Mouse (Mus musculus): Measurements from ENCODE around the gene Cyp17a1. TPM values are rescaled to one million over a fixed set of nuclear protein-coding genes. Genes with fewer than 3 reads are reported as not detected.

Gene Cyp17a1
- total RNA-seq, 2 experiments from 2014 or later = not detected

GRCm38 (mm10) chr19:46621236-46622183 is 51.5 kb downstream of the Cyp17a1 start:
- intact Hi-C loops (cut with DNase I) = no loop called here
- DNase-seq = no peak

GRCm38 (mm10) chr19:46620016-46620808 is 52.8 kb downstream of the Cyp17a1 start:
- intact Hi-C loops (cut with DNase I) = no loop called here
- DNase-seq = no peak

GRCm38 (mm10) chr19:46619518-46619917 is 53.5 kb downstream of the Cyp17a1 start:
- intact Hi-C loops (cut with DNase I) = no loop called here
- no peak for DNase-seq

GRCm38 (mm10) chr19:46619001-46619400 is 54.0 kb downstream of the Cyp17a1 start:
- peak; percentile 49 to 62 for DNase-seq
- intact Hi-C loops (cut with DNase I) = no loop called here

GRCm38 (mm10) chr19:46618322-46618721 is 54.6 kb downstream of the Cyp17a1 start:
- no peak for DNase-seq
- intact Hi-C loops (cut with DNase I) = no loop called here

GRCm38 (mm10) chr19:46617361-46617760 is 55.6 kb downstream of the Cyp17a1 start:
- intact Hi-C loops (cut with DNase I) = no loop called here

More at GRCm38 (mm10) chr19:46617361-46617760, 55.6 kb downstream of the Cyp17a1 start:
- DNase-seq = no peak

Other genes with a start within 250 kb of the Cyp17a1 start
- 10 to 100 TPM; 47.6 to 50.0 TPM for gene Trim8, start 171.5 kb downstream of the Cyp17a1 start, total RNA-seq (2021)
- gene Arl3, start 100.0 kb downstream of the Cyp17a1 start, total RNA-seq (2021) = 10 to 100 TPM; 29.7 to 30.0 TPM
- gene Sfxn2, start 99.8 kb downstream of the Cyp17a1 start, total RNA-seq (2021) = 1 to 10 TPM; 4.1 to 5.3 TPM
- gene Wbp1l, start 74.1 kb downstream of the Cyp17a1 start, total RNA-seq (2021) = 10 to 100 TPM; 60.3 to 68.7 TPM
- gene Borcs7, start 16.7 kb upstream of the Cyp17a1 start, total RNA-seq (2021) = 1 to 10 TPM; 8.7 to 9.6 TPM
- gene As3mt, start 34.3 kb upstream of the Cyp17a1 start, total RNA-seq (2021) = 10 to 100 TPM; 73.6 to 79.9 TPM
- gene Cnnm2, start 88.4 kb upstream of the Cyp17a1 start, total RNA-seq (2021) = 1 to 10 TPM; 6.4 to 7.2 TPM